Mouse (Mus musculus) left cerebral cortex, postnatal 14 days (tissue): ENCODE measurements around the gene Kdm5b. TPM values are rescaled to one million over a fixed set of nuclear protein-coding genes. Genes with fewer than 3 reads are reported as not detected.

Source experiments
- DNase-seq, 2 experiments: peaks; one replicate each; pipeline ENCODE4 v3.0.0; 2021 to 2022; ENCODE audit warnings: low spot score in 2 of 2, mixed read lengths in 1 of 2
- intact Hi-C: fragments of 180-260 bp; cut with DNase I; formaldehyde crosslinking; loops from one replicate; pipeline ENCODE4 v1.15.1; 2025
- total RNA-seq, 2 experiments: library from RNA; stranded (reverse); gene quantifications; 2 replicates each; pipeline ENCODE4 v1.2.3; 2021

The Kdm5b gene
- total RNA-seq, 2 experiments from 2014 or later: 59.0 to 63.2 TPM

- intact Hi-C loops: no loop called here
- DNase-seq: no peak
Measured at GRCm38 (mm10) chr1:134573300-134573931, 13.4 kb downstream of the Kdm5b start.

GRCm38 (mm10) chr1:134573932-134574315 is 14.0 kb downstream of the Kdm5b start:
- DNase-seq: no peak
- intact Hi-C loops: no loop called here

DNA sequence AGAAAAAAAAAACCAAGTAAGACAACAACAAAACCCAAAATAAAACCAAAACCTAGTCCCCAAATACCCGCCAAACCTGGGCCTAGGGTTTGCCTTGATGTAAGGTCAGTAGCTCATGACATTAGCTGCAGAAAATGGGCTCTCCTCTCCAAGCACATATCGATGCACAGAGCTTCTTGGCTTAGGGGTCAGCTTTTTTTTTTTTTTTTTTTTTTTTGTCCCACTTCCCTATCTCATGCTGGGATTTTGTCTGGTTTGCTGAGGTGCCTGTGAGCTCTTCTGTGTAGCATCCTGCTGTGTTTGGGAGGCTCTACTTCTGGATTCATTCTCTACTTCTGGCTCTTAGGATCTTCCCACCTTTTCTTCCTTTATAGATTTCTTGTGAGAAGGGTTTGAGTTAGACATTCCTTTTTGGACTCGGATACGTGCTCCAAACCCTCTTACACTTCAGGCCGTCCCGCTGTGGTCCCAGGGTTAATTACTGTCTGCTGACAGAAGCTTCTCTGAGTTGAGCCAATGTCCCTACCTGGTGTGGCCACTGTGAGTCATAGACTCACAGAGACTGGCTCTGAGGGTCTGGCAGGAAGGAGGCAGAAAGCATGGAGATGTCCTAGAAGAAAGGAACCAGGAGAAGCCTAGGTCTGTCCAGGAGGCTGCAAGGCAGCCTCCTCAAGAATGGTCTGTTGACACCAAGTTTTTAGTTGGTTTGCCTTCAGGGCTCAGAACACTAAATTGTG is 17.6 kb downstream of the Kdm5b start:
- DNase-seq: no peak
- intact Hi-C loops: no loop called here

- no peak for DNase-seq
- intact Hi-C loops: no loop called here
Measured at GRCm38 (mm10) chr1:134580796-134581195, 20.8 kb downstream of the Kdm5b start.

- intact Hi-C loops: no loop called here
- no peak for DNase-seq
Measured at GRCm38 (mm10) chr1:134583560-134583959, 23.6 kb downstream of the Kdm5b start.

GRCm38 (mm10) chr1:134589676-134590075 is 29.7 kb downstream of the Kdm5b start:
- no peak for DNase-seq
- intact Hi-C loops: no loop called here

DNA sequence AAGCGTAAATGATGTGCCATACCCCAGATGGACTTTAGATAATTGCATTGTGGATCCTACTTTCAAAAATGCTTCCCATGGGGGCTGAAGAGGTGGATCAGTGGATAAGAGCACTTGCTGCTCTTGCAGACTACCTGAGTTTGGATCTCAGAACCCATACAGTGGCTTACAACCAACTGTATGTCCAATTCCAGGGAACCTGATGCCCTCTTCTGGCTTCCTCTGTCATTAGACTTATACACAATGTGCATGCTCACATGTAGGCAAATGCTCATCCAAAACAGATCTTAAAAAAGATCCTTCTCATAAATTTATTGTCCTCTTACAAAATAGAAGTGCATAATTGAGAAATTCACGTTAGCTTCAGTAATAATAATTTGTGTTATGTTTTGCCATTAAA is 31.8 kb downstream of the Kdm5b start:
- no peak for DNase-seq
- intact Hi-C loops: no loop called here

DNA sequence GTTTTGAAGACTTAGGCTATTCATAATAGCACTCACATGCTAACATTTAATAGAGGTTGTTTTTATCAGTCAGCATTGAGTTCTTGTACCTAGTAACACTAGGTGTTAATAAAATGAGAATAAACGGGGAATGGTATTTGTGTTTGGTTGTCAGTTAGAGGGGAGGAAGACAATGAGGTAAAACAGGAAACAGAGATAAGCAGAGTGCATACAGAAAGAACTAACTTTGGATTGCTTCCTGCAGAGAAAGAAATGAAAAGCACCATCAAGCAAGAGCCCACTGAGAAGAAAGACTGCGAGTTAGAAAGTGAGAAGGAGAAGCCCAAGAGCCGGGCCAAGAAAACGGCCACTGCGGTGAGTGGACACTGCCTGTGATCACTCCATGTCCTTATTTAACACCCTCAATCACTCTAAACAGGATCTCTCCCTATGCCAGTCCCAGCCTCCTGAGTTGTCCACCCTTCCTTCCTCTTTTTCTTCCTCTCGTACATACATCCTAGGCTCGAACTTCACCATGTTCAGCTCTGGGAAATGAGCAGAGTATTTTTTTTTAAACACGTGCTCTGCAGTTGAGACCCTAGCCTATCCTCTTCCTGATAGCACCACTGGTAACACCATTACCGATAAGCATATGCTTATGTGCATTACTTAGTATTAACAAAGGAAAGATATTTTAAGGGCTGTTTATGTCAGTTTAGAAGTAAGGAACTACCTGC is 37.5 kb downstream of the Kdm5b start:
- intact Hi-C loops: loop anchor here (5.0 kb wide), 1 partner anchor 80 kb away; no protein-coding TSS in a partner anchor
- DNase-seq: no peak

DNA sequence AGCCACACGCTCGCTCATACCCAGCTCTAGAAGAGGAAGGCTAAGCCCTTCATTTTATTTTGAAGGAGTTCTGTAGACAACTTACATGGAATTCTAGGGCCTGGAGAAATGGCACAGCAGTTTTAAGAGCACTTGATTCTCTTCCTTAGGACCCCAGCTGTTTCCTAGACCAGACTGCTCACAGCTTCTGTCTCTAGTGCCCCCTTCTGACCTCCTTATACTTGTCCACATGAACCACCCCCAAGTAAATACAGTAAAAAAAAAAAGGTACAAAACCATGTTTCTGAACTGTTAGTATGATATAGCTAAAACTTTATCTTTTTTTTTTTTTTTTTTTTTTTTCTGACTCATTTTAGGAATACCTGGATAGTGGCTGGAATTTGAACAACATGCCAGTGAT is 44.1 kb downstream of the Kdm5b start:
- no peak for DNase-seq
- intact Hi-C loops: no loop called here

GRCm38 (mm10) chr1:134605670-134606069 is 45.7 kb downstream of the Kdm5b start:
- intact Hi-C loops: no loop called here
- DNase-seq: no peak

DNA sequence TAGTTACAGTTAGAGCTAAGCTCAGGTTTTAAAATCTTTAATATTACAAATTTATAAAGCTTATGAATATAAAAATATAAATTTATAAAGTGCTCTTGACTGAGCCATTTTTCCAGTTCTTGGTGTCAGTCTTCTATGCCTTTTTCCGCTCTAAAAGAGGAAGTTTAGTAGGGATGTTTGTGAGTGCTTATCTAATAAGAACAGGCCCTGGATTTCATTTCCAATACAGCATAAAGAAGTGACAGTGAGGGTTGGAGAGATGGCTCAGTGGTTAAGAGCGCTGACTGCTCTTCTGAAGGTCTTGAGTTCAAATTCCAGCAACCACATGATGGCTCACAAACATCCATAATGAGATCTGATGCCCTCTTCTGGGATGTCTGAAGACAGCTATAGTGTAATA is 46.4 kb downstream of the Kdm5b start:
- no peak for DNase-seq
- intact Hi-C loops: no loop called here

- intact Hi-C loops: no loop called here
- no peak for DNase-seq
Measured at GRCm38 (mm10) chr1:134607279-134607678, 47.3 kb downstream of the Kdm5b start.

- no peak for DNase-seq
- intact Hi-C loops: no loop called here
Measured at GRCm38 (mm10) chr1:134609172-134609571, 49.2 kb downstream of the Kdm5b start.

DNA sequence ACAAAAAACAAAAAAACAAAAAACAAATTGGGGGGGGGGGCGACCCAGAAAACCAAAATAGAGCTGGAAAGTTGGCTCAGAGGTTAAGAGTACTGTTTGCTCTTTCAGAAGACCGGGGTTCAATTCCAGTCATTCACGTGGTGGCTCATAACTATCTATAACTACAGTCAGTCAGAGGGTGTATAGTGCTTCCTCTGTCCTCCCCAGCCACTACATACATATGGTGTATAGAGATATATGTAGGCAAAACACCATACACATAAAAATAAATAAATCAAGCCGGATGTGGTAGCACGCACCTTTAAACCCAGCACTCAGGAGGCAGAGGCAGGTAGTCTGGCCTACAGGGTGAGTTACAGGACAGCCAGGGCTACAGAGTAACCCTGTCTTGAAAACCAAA is 54.6 kb downstream of the Kdm5b start:
- intact Hi-C loops: loop anchor here (10.0 kb wide), 1 partner anchor 250 kb away; the partner anchor contains the start of gene Tmem183a
- no peak for DNase-seq

DNA sequence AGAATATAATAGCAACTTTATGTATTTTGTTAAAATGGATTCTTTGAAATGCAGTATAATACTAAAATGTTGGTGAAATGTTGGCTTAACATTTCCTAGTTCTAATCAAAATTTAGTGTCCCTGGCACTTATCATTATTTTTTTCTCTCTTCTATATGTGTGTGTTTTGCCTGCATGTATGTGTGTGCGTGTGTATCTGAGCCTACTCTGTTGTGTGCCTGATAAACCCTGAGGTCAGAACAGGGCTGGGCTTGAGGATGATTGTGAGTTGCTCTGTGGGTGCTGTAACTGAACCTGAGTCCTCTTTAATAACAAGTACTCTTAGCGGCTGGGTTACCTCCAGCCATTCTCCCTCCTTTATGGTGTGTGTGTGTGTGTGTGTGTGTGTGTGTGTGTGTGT is 55.0 kb downstream of the Kdm5b start:
- DNase-seq: no peak
- intact Hi-C loops: loop anchor here (10.0 kb wide), 1 partner anchor 250 kb away; the partner anchor contains the start of gene Tmem183a

DNA sequence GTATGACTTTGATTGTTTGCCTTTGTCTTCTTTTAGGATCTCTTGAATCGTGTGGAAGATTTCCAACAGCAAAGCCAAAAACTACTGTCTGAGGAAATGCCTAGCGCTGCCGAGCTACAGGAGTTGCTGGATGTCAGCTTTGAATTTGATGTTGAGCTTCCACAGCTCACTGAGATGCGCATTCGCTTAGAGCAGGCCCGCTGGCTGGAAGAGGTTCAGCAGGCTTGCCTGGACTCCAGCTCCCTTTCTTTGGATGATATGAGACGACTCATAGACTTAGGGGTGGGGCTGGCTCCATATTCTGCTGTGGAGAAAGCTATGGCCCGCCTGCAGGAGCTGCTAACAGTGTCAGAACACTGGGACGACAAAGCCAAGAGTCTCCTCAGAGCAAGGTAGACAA is 57.7 kb downstream of the Kdm5b start:
- intact Hi-C loops: loop anchor here (10.0 kb wide), 1 partner anchor 253 kb away; the partner anchor contains the start of gene Tmem183a
- DNase-seq: no peak

GRCm38 (mm10) chr1:134625325-134625724 is 65.4 kb downstream of the Kdm5b start:
- DNase-seq: peak in 1 of 2 experiments; percentile 59
- intact Hi-C loops: no loop called here

DNA sequence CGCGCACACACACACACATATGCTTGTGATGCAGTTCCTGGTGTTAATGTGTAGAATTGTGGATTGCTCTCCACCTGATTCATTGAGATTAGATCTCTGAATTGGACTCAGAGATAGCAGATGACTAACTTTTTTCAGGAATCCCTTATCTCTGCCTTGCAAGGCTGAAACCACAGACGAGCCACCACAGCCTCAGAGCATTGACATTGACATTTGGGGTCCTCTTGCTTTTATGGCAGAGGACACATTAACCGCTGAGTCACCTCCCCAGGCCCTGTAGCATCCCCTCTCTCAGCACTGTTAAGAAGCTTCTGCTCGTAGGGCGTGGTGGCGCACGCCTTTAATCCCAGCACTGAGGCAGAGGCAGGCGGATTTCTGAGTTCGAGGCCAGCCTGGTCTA is 69.5 kb downstream of the Kdm5b start:
- intact Hi-C loops: no loop called here
- no peak for DNase-seq

GRCm38 (mm10) chr1:134634296-134634695 is 74.3 kb downstream of the Kdm5b start:
- no peak for DNase-seq
- intact Hi-C loops: no loop called here

- intact Hi-C loops: loop anchor here (5.0 kb wide), 1 partner anchor 216 kb away; no protein-coding TSS in a partner anchor
- peak in 1 of 2 experiments; percentile 62 for DNase-seq
Measured at GRCm38 (mm10) chr1:134636245-134636644, 76.3 kb downstream of the Kdm5b start.
